Mouse (Mus musculus): ENCODE measurements around the gene Depp1. TPM values are rescaled to one million over a fixed set of nuclear protein-coding genes. Genes with fewer than 3 reads are reported as not detected.
"Not testable (repeated sequence)": the region's sequence is repeated elsewhere in the genome, so short reads cannot be mapped to it uniquely, and the experiment has no call there.

Gene Depp1
- polyA plus RNA-seq (2015; fragmentation: Nextera tagmentation; extraction: Ambion mirVana) = 10.8 and 12.2 TPM in 2 replicates

DNA sequence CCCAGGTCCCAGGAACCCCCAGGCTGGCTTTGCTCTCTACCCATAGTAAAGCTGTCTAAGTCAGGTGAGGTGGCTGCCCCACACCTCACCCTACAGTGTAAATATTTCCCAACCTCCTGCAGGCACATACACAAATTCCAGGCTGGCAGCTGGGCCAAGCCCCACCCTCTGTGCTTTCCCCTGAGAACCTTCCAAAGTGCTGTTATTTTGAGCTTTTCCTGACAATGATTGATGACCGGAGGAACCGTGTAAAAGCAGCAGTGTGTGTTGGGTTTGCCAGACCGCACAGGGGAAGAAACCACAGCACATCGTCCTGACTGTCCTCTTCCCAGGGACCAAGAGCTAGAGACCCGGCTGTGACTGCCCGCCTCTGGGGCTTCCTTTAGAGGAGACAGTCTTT is at the start of gene Depp1:
TSS of gene Depp1 (plus strand) at position 204 of the 400 bp plus-strand sequence.
- H3K4me3 ChIP-seq = no peak within 1 kb of the TSS
- H3K27ac ChIP-seq (replicated peaks) = 0 out of 2 replicates have a peak within 1 kb of the TSS, but pooled peaks have one; percentile 11
- ATAC-seq (ENCODE audit: low FRiP score, low read depth) = no peak
- H3K4me2 ChIP-seq = peak within 1 kb of the TSS; percentile 14; the same call in 1 of the 2 replicates
- 37% methylated on average over 6 of the region's 6 CpGs for WGBS
- H3K9ac ChIP-seq = no peak within 1 kb of the TSS
- no peaks in the 10 kb centered on the region for H3K9me3 ChIP-seq
- H3K27me3 ChIP-seq = no peaks in the 10 kb centered on the region
- H3K4me1 ChIP-seq (replicated peaks) = 0 out of 2 replicates have a peak, but pooled peaks cover 2% of the 10 kb centered on the region
- H3K36me3 ChIP-seq = no peaks in the 10 kb centered on the region

- not testable (repeated sequence) for ATAC-seq (ENCODE audit: low FRiP score, low read depth); H3K36me3 ChIP-seq
Observed at GRCm38 (mm10) chr6:116600969-116601368, 49.4 kb upstream of the Depp1 start.

DNA sequence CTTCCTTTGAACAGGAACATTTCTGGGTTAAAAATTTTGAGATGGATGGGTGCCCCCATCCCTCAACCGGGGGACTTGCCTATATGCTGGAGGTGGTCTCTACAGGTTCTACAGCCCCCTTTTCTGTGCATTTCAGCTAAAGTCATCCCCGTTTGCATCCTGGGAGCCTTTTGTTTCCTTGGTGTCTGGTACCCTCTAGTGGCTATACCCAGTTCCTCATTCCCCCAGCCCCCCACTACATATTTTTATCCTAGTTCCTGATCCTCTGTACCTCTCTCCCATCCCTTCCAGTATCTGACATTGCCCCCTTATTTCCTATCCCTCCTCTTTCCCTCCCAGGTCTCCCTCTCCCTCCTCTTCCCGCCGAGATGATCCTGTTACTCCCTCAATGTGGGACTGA is 43.2 kb upstream of the Depp1 start:
- Histone ChIP-seq H3K36me3 (no peaks in the 10 kb centered on the region), H3K4me2 (no peak overlapping the region), H3K9ac (no peak overlapping the region), H3K4me3 (no peak overlapping the region), H3K9me3 (no peaks in the 10 kb centered on the region), H3K4me1 (replicated peaks) (no peaks in the 10 kb centered on the region), H3K27me3 (no peaks in the 10 kb centered on the region), H3K27ac (replicated peaks) (no peak overlapping the region)
- WGBS = 43% methylated on average over 4 of the region's 4 CpGs
- ATAC-seq (ENCODE audit: low FRiP score, low read depth) = no peak

More at GRCm38 (mm10) chr6:116600969-116601368, 49.4 kb upstream of the Depp1 start:
- H3K27me3 ChIP-seq; H3K4me1 ChIP-seq (replicated peaks); H3K9ac ChIP-seq; H3K4me2 ChIP-seq; H3K9me3 ChIP-seq; H3K27ac ChIP-seq (replicated peaks); H3K4me3 ChIP-seq: not testable (repeated sequence)

- H3K27me3 ChIP-seq = no peaks in the 10 kb centered on the region
- no peaks in the 10 kb centered on the region for H3K9me3 ChIP-seq
- 89% methylated on average over 2 of the region's 2 CpGs for WGBS
- no peak overlapping the region for H3K4me2 ChIP-seq
- ATAC-seq (ENCODE audit: low FRiP score, low read depth) = no peak
- no peak overlapping the region for H3K27ac ChIP-seq (replicated peaks)
- no peaks in the 10 kb centered on the region for H3K36me3 ChIP-seq
- H3K4me3 ChIP-seq = no peak overlapping the region
- no peaks in the 10 kb centered on the region for H3K4me1 ChIP-seq (replicated peaks)
- H3K9ac ChIP-seq = no peak overlapping the region
Observed at GRCm38 (mm10) chr6:116615719-116616118, 34.7 kb upstream of the Depp1 start.

- no peaks in the 10 kb centered on the region for H3K27me3 ChIP-seq
- H3K4me2 ChIP-seq = no peak overlapping the region
- no peaks in the 10 kb centered on the region for H3K4me1 ChIP-seq (replicated peaks)
- no peak for ATAC-seq (ENCODE audit: low FRiP score, low read depth)
- H3K9ac ChIP-seq = no peak overlapping the region
- no peaks in the 10 kb centered on the region for H3K36me3 ChIP-seq
- no peak overlapping the region for H3K27ac ChIP-seq (replicated peaks)
- no peak overlapping the region for H3K4me3 ChIP-seq
- H3K9me3 ChIP-seq = no peaks in the 10 kb centered on the region
Observed at GRCm38 (mm10) chr6:116618073-116618472, 32.3 kb upstream of the Depp1 start.

DNA sequence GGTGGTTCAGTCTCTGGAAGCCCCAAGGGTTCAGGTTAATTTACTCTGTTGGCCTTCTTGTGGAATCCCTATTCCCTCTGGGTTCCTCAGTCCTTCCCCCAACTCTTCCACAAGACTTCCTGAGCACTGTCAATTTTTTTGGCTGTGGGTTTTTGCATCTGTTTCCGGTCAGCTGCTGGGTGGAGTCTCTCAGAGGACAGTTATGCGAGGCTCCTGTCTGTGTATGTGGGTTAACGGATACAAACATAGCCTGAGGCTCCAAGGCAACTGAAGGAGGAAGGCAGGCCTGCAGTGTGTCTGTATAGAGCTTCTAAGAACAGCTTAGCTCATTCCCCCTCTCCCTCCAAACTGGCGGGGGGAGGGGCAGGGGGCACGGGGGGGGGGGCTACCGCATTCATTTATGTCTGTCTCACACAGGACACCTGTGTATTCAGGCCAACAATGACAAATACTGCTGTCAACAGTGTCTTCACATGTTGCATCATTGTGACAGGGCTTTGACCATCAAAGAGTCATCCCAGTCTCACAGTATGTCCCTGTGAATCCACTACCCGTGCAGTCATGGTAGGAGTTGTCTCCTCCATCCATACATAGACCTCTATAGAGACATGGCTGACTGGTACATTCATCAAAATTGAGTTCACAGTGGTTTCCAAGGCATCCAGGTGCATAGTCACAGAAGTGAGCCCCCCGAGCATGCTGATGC is 28.9 kb upstream of the Depp1 start:
- no peak overlapping the region for H3K4me3 ChIP-seq
- peaks cover 3% of the 10 kb centered on the region; the same call in 1 of the 2 replicates for H3K4me1 ChIP-seq (replicated peaks)
- H3K9ac ChIP-seq = no peak overlapping the region
- peaks cover 12% of the 10 kb centered on the region for H3K36me3 ChIP-seq
- no peaks in the 10 kb centered on the region for H3K9me3 ChIP-seq
- no peak overlapping the region for H3K27ac ChIP-seq (replicated peaks)
- H3K4me2 ChIP-seq = no peak overlapping the region
- WGBS = 73% methylated on average over 8 of the region's 8 CpGs
- ATAC-seq (ENCODE audit: low FRiP score, low read depth) = no peak
- no peaks in the 10 kb centered on the region for H3K27me3 ChIP-seq

- ATAC-seq (ENCODE audit: low FRiP score, low read depth); H3K4me2 ChIP-seq: not testable (repeated sequence)
- WGBS = 98% methylated on average over 9 of the region's 9 CpGs
Observed at GRCm38 (mm10) chr6:116626417-116626816, 24.0 kb upstream of the Depp1 start.

GRCm38 (mm10) chr6:116628095-116628494 is 22.3 kb upstream of the Depp1 start:
- WGBS = 8% methylated on average over 9 of the region's 9 CpGs

More at GRCm38 (mm10) chr6:116626417-116626816, 24.0 kb upstream of the Depp1 start:
- not testable (repeated sequence) for H3K9ac ChIP-seq; H3K27ac ChIP-seq (replicated peaks); H3K9me3 ChIP-seq; H3K27me3 ChIP-seq; H3K4me3 ChIP-seq
- H3K36me3 ChIP-seq = peaks cover 13% of the 10 kb centered on the region
- peaks cover 22% of the 10 kb centered on the region for H3K4me1 ChIP-seq (replicated peaks)

GRCm38 (mm10) chr6:116628539-116629171 is 21.8 kb upstream of the Depp1 start, which contains the start of gene Zfp422:
TSS of gene Zfp422 (minus strand) at chr6:116628999.
- H3K36me3 ChIP-seq = peaks cover 13% of the 10 kb centered on the region
- under 1% methylated on average over 55 of the region's 56 CpGs for WGBS
- H3K4me1 ChIP-seq (replicated peaks) = peaks cover 22% of the 10 kb centered on the region
- peak; percentile 97 for ATAC-seq (ENCODE audit: low FRiP score, low read depth)
- peak within 1 kb of the TSS; percentile 70 for H3K4me2 ChIP-seq
- H3K27ac ChIP-seq (replicated peaks) = peak within 1 kb of the TSS; percentile 95
- H3K27me3 ChIP-seq = no peaks in the 10 kb centered on the region
- H3K9me3 ChIP-seq = no peaks in the 10 kb centered on the region
- H3K9ac ChIP-seq = peak within 1 kb of the TSS; percentile 97
- H3K4me3 ChIP-seq = peak within 1 kb of the TSS; percentile 68

More at GRCm38 (mm10) chr6:116628095-116628494, 22.3 kb upstream of the Depp1 start:
- H3K27ac ChIP-seq (replicated peaks) = peak overlapping the region; percentile 95
- peaks cover 13% of the 10 kb centered on the region for H3K36me3 ChIP-seq
- no peak for ATAC-seq (ENCODE audit: low FRiP score, low read depth)
- peaks cover 22% of the 10 kb centered on the region for H3K4me1 ChIP-seq (replicated peaks)
- H3K4me3 ChIP-seq = peak overlapping the region; percentile 68
- H3K4me2 ChIP-seq = peak overlapping the region; percentile 70
- peak overlapping the region; percentile 97 for H3K9ac ChIP-seq
- H3K9me3 ChIP-seq = no peaks in the 10 kb centered on the region
- H3K27me3 ChIP-seq = no peaks in the 10 kb centered on the region

GRCm38 (mm10) chr6:116629766-116630165 is 20.6 kb upstream of the Depp1 start:
- Histone ChIP-seq H3K9me3 (no peaks in the 10 kb centered on the region), H3K27me3 (no peaks in the 10 kb centered on the region), H3K4me1 (replicated peaks) (peaks cover 22% of the 10 kb centered on the region), H3K27ac (replicated peaks) (peak overlapping the region; percentile 95), H3K9ac (no peak overlapping the region), H3K4me3 (no peak overlapping the region), H3K4me2 (peak overlapping the region; percentile 70; the same call in 1 of the 2 replicates), H3K36me3 (peaks cover 13% of the 10 kb centered on the region)
- WGBS = 65% methylated on average over 10 of the region's 10 CpGs
- no peak for ATAC-seq (ENCODE audit: low FRiP score, low read depth)

GRCm38 (mm10) chr6:116632129-116632528 is 18.3 kb upstream of the Depp1 start:
- H3K9me3 ChIP-seq = no peaks in the 10 kb centered on the region
- H3K9ac ChIP-seq = no peak overlapping the region
- peaks cover 17% of the 10 kb centered on the region for H3K4me1 ChIP-seq (replicated peaks)
- H3K4me3 ChIP-seq = no peak overlapping the region
- H3K36me3 ChIP-seq = no peaks in the 10 kb centered on the region
- whole genome bisulfite sequencing = 58% methylated on average over 1 of the region's 1 CpGs
- ATAC-seq (ENCODE audit: low FRiP score, low read depth) = no peak
- H3K27ac ChIP-seq (replicated peaks) = no peak overlapping the region
- no peaks in the 10 kb centered on the region for H3K27me3 ChIP-seq
- no peak overlapping the region for H3K4me2 ChIP-seq
